Mouse (Mus musculus): ENCODE results near the gene Htt. TPM values are rescaled to one million over a fixed set of nuclear protein-coding genes. Genes with fewer than 3 reads are reported as not detected.

The Htt gene
- total RNA-seq, 2 experiments from 2014 or later: 25.1 to 36.2 TPM

Other genes starting within 250 kb of the Htt start
- 11.8 and 16.2 TPM in 2 replicates for gene Tnip2, start 247.7 kb upstream of the Htt start, total RNA-seq (2014; fragmentation: Nextera tagmentation)
- gene Tnip2, start 247.7 kb upstream of the Htt start, total RNA-seq (2017): 22.0 and 24.4 TPM in 2 replicates
- 15.4 and 16.5 TPM in 2 replicates for gene Sh3bp2, start 235.9 kb upstream of the Htt start, total RNA-seq (2014; fragmentation: Nextera tagmentation)
- 9.8 and 11.9 TPM in 2 replicates for gene Sh3bp2, start 235.9 kb upstream of the Htt start, total RNA-seq (2017)
- gene Add1, start 188.1 kb upstream of the Htt start, total RNA-seq (2014; fragmentation: Nextera tagmentation): 65.6 and 74.2 TPM in 2 replicates
- gene Add1, start 188.1 kb upstream of the Htt start, total RNA-seq (2017): 81.0 and 82.6 TPM in 2 replicates
- 196 and 197 TPM in 2 replicates for gene Mfsd10, start 124.5 kb upstream of the Htt start, total RNA-seq (2014; fragmentation: Nextera tagmentation)
- gene Mfsd10, start 124.5 kb upstream of the Htt start, total RNA-seq (2017): 111 and 147 TPM in 2 replicates
- 40.0 and 45.0 TPM in 2 replicates for gene Nop14, start 101.6 kb upstream of the Htt start, total RNA-seq (2014; fragmentation: Nextera tagmentation)
- 47.7 and 50.0 TPM in 2 replicates for gene Nop14, start 101.6 kb upstream of the Htt start, total RNA-seq (2017)
- gene Grk4, start 101.4 kb upstream of the Htt start, total RNA-seq (2014; fragmentation: Nextera tagmentation): 0.95 and 7.2 TPM in 2 replicates
- gene Grk4, start 101.4 kb upstream of the Htt start, total RNA-seq (2017): 1.2 and 1.4 TPM in 2 replicates
- gene Msantd1, start 146.3 kb downstream of the Htt start, total RNA-seq (2014; fragmentation: Nextera tagmentation): 0.96 and 1.6 TPM in 2 replicates
- 0.30 TPM in 1 of 2 replicates, not detected in the other for gene Msantd1, start 146.3 kb downstream of the Htt start, total RNA-seq (2017)
- 19.6 and 20.9 TPM in 2 replicates for gene Rgs12, start 187.7 kb downstream of the Htt start, total RNA-seq (2014; fragmentation: Nextera tagmentation)
- 11.9 and 16.0 TPM in 2 replicates for gene Rgs12, start 187.7 kb downstream of the Htt start, total RNA-seq (2017)

Data from granulocyte monocyte progenitor cell, adult 5-6 weeks (primary cell).